Mouse (Mus musculus): ENCODE results near the gene Trim58.

DNA sequence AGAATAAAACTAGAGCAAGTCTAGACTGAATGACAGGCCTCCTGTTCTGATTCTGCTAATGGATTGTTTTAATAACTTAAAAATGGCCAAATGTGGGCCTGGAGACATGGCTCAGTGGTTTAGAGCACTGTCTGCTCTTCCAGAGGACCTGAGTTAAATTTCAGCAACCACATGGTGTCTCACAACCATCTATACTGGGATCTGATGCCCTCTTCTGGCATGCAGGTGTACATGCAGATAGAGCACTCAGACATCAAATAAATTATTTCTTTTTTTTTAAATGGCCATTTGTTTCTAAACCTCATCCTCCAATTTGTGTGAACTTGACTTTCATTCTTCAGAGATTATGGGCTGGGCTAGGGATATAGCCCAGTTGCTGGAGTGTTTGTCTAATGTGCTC lies 29.0 kb downstream of the Trim58 start:
- TF ChIP-seq CTCF (IDR thresholded peaks at IDR 0.05; ENCODE audit: control insufficient read depth, insufficient read depth, insufficient replicate concordance, low read depth, low read length) (no peak), POLR2A (IDR thresholded peaks at IDR 0.05; ENCODE audit: control insufficient read depth, low read depth, low read length) (no peak)
